Mouse (Mus musculus) hindbrain, postnatal 0 days (tissue): ENCODE measurements around the gene Med16. TPM values are rescaled to one million over a fixed set of nuclear protein-coding genes. Genes with fewer than 3 reads are reported as not detected.

Experiments
- ATAC-seq: fragments of 200-750 bp; cut with Nextera tagmentation; 2 replicates; pipeline ENCODE4 v1.8.0; 2017; ENCODE audit warnings: mild to moderate bottlenecking, moderate TSS enrichment, moderate library complexity
- DNase-seq: peaks from one replicate; pipeline ENCODE4 v3.0.0-alpha.2; 2015; ENCODE audit warnings: low spot score
- H3K27ac ChIP-seq: fragments of 300-500 bp; sonication (generic); 2 replicates; pipeline ENCODE4 v1.5.1; 2014; ENCODE audit warnings: mild to moderate bottlenecking
- H3K27me3 ChIP-seq: fragments of 300-500 bp; sonication (generic); 2 replicates; pipeline ENCODE4 v1.6.1; 2014; ENCODE audit warnings: low read length, mixed read lengths; ENCODE audit not compliant: insufficient read depth
- H3K36me3 ChIP-seq: fragments of 300-500 bp; sonication (generic); 2 replicates; pipeline ENCODE4 v1.6.1; 2014; ENCODE audit warnings: low read length, mixed read lengths; ENCODE audit not compliant: insufficient read depth
- H3K4me1 ChIP-seq: fragments of 300-500 bp; sonication (generic); 2 replicates; pipeline ENCODE4 v1.6.1; 2014; ENCODE audit warnings: antibody characterized with exemption, low read length, mixed read lengths; ENCODE audit not compliant: insufficient read depth
- H3K4me2 ChIP-seq: fragments of 300-500 bp; sonication (generic); 2 replicates; pipeline ENCODE4 v1.6.1; 2014; ENCODE audit warnings: low read depth, mild to moderate bottlenecking, low read length, moderate library complexity, mixed read lengths
- H3K4me3 ChIP-seq: fragments of 300-500 bp; sonication (generic); 2 replicates; pipeline ENCODE4 v1.5.1; 2014; ENCODE audit warnings: low read length
- H3K9ac ChIP-seq: fragments of 300-500 bp; sonication (generic); replicated peaks from 2 replicates; pipeline ENCODE4 v1.6.1; 2014; ENCODE audit warnings: mild to moderate bottlenecking, low read length, moderate library complexity, mixed read lengths
- H3K9me3 ChIP-seq: fragments of 300-500 bp; sonication (generic); 2 replicates; pipeline ENCODE4 v1.6.1; 2016; ENCODE audit warnings: low read length, mixed read lengths
- CTCF ChIP-seq: IDR thresholded peaks from 2 replicates; pipeline ENCODE4 v1.5.1; 2016; ENCODE audit warnings: antibody characterized with exemption, control low read depth, low read depth
- WGBS: fragments of 180-500 bp; shearing (Covaris S2); extraction: QIAGEN DNeasy Blood & Tissue Kit; methylation state at CpG from one replicate; pipeline ENCODE4 v1.1.7; 2014; 5-methylcytosine and 5-hydroxymethylcytosine counted together
- polyA plus RNA-seq: library from polyadenylated mRNA; unstranded; fragments of >200 nt; fragmentation: Nextera tagmentation; extraction: Ambion mirVana; gene quantifications from 2 replicates; pipeline ENCODE4 v1.2.1, GENCODE M21; 2015
- total RNA-seq: library from RNA; depleted of rRNA; stranded (reverse); fragments of >200 nt; gene quantifications from 2 replicates; pipeline ENCODE4 v1.2.3, GENCODE M21; 2014

The Med16 gene
- total and polyA plus RNA-seq, 2 experiments from 2014 or later, result 48.4 to 82.2 TPM

DNA sequence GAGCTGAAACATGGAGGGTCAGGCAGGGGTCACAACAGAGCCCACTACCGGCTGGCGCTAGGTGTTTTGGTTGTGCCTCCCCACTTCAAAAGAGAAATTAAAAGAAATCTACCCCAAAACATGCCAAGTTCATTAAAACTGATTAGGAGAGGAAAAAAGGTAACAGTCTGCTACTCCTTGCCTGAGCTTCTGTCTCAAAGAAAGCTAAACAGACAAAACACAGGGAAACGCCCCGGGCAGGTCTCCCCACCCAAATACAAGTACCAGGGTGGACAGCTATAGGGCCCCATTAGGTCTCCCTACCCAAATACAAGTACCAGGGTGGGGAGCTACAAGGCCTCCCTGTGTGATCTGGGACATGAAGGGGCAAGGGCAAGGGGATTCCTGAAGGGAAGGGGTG, 1.8 kb upstream of the Med16 start, which contains the start of gene Gm26602:
Gene Gm26602, plus strand, starts transcription at position 301 of the 400 bp plus-strand sequence.
- Histone ChIP-seq H3K4me3 (no peak within 1 kb of the TSS), H3K27ac (peak within 1 kb of the TSS; percentile 100), H3K27me3 (no peaks in the 10 kb centered on the region), H3K4me2 (peak within 1 kb of the TSS; percentile 53; the same call in 1 of the 2 replicates), H3K4me1 (peaks cover 9% of the 10 kb centered on the region), H3K9me3 (no peaks in the 10 kb centered on the region), H3K9ac (peak within 1 kb of the TSS; percentile 97; the same call in 1 of the 2 replicates), H3K36me3 (0 out of 2 replicates have a peak, but pooled peaks cover 7% of the 10 kb centered on the region)
- TF ChIP-seq CTCF, result no peak
- 97% methylated on average over 4 of the region's 4 CpGs for WGBS
- DNase-seq, result no peak
- ATAC-seq, result no peak

DNA sequence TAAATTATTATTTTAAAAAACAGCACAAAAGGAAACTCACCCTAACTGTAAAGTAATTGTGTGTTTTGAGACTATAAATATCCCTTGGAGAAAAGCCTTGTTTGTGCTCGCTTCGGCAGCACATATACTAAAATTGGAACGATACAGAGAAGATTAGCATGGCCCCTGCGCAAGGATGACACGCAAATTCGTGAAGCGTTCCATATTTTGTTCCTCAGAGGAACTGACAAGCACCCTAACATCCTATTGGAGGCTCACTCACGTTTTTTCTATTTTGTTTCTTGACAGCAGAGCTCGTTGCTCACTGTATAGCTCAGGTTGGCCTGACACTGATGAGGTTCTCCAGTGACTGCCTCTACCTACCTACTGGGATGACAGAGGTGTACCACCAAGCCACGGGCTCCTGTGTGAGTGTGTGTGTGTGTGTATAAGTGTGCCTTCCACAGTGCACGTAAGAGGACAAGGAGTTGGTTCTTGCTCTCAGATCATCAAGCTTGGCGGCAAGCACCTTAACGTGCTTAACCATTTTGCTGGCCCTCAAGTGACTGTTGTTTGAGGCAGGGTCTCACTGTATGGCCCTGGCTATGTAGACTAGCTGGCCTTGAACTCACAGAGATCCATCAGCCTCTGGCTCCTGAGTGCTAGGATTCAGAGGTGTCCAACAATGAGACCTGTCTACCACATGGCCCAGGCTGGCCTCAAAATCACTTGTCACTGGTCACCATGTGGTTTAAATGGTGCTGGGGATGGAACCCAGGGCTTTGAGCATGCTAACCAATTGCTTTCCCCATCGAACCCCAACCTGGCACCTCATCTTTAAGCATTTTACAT, 584 bp upstream of the Med16 start:
- no peak for TF ChIP-seq CTCF
- Histone ChIP-seq H3K27ac (peak overlapping the region; percentile 100), H3K9me3 (no peaks in the 10 kb centered on the region), H3K4me2 (peak overlapping the region; percentile 53), H3K27me3 (no peaks in the 10 kb centered on the region), H3K9ac (peak overlapping the region; percentile 97), H3K4me1 (no peaks in the 10 kb centered on the region), H3K36me3 (peaks cover 11% of the 10 kb centered on the region; the same call in 1 of the 2 replicates), H3K4me3 (peak overlapping the region; percentile 70)
- WGBS, result 22% methylated on average over 14 of the region's 14 CpGs
- ATAC-seq, result peak; percentile 30; the same call in 1 of the 2 replicates
- DNase-seq, result no peak

DNA sequence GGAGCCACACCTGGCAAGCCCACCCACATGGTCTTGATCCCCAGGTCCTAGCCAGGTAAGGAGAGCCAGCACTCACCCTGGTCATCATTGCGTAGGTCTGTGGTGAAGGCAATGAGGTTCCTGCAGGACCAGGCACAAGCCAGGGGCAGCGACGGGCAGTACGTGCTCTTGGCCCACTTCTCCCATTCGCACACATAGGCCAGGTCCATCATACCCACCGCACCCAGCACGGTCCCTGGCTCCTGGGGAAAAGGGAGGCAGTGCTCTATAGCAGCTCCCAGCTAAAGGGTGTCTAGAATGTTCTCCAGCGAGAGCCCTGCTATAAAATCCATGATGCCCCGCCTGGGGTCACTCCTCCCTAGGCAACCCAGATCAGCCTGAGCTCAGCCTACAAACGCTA, 1.3 kb downstream of the Med16 start:
- H3K4me3 ChIP-seq, result no peak overlapping the region
- no peak for TF ChIP-seq CTCF
- H3K9me3 ChIP-seq, result no peaks in the 10 kb centered on the region
- no peak overlapping the region for H3K27ac ChIP-seq
- H3K4me2 ChIP-seq, result no peak overlapping the region
- H3K36me3 ChIP-seq, result peaks cover 21% of the 10 kb centered on the region; the same call in 1 of the 2 replicates
- ATAC-seq (no peak), DNase-seq (no peak)
- H3K4me1 ChIP-seq, result no peaks in the 10 kb centered on the region
- H3K27me3 ChIP-seq, result no peaks in the 10 kb centered on the region
- WGBS, result 88% methylated on average over 10 of the region's 10 CpGs
- H3K9ac ChIP-seq, result no peak overlapping the region

DNA sequence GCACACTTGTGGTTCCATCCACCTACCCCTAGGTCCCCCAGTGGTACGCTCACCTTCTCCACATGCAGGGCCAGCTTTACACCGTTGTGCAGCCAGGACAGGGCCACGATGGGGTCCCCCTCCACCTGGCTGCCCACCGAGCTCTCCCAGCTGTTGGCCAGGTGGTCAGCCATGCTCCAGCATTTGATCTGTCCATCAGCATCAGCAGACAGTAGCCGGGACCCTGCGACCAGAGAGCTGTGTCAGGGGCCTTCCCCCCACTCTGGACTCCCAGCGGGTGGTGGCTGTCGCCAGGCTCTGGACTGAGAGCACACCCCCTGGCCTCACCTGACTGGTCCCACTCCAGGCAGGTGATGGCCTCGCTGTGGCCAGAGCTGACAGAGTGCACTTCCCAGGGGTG, 2.0 kb downstream of the Med16 start:
- ATAC-seq, result no peak
- H3K9ac ChIP-seq, result no peak overlapping the region
- H3K36me3 ChIP-seq, result peaks cover 21% of the 10 kb centered on the region; the same call in 1 of the 2 replicates
- H3K4me1 ChIP-seq, result no peaks in the 10 kb centered on the region
- H3K4me2 ChIP-seq, result no peak overlapping the region
- no peaks in the 10 kb centered on the region for H3K9me3 ChIP-seq
- 93% methylated on average over 9 of the region's 9 CpGs for WGBS
- no peak for TF ChIP-seq CTCF
- no peak overlapping the region for H3K4me3 ChIP-seq
- H3K27ac ChIP-seq, result no peak overlapping the region
- no peaks in the 10 kb centered on the region for H3K27me3 ChIP-seq
- no peak for DNase-seq

DNA sequence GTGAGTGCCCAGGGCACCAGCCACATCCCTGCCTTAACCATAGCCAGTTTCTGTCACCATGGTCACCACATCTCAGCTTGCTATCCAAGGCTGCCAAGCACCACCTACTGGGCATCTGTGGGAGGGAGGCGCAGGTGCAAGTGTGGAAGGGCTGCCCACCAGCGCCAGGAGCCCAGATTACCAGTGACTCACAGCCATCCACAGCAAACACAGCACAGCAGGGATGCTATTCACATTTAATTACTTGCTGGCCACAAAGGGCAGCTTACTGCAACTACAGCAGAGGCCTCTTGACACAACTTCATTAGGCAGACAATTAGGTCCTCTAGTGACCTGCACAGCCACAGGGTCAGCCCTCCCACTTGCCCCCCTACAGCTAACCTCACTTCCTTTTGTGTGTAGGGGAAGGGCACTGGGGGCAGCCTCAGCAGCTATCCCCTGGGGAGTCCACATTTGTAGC, 7.7 kb downstream of the Med16 start:
- H3K9me3 ChIP-seq, result no peaks in the 10 kb centered on the region
- no peak overlapping the region for H3K27ac ChIP-seq
- no peak overlapping the region for H3K4me2 ChIP-seq
- DNase-seq, result peak; percentile 78
- H3K27me3 ChIP-seq, result no peaks in the 10 kb centered on the region
- no peak overlapping the region for H3K9ac ChIP-seq
- peaks cover 25% of the 10 kb centered on the region; the same call in 1 of the 2 replicates for H3K36me3 ChIP-seq
- peak; percentile 77 for ATAC-seq
- no peak overlapping the region for H3K4me3 ChIP-seq
- 10% methylated on average over 2 of the region's 2 CpGs for WGBS
- peak; percentile 70 for TF ChIP-seq CTCF
- H3K4me1 ChIP-seq, result no peaks in the 10 kb centered on the region

DNA sequence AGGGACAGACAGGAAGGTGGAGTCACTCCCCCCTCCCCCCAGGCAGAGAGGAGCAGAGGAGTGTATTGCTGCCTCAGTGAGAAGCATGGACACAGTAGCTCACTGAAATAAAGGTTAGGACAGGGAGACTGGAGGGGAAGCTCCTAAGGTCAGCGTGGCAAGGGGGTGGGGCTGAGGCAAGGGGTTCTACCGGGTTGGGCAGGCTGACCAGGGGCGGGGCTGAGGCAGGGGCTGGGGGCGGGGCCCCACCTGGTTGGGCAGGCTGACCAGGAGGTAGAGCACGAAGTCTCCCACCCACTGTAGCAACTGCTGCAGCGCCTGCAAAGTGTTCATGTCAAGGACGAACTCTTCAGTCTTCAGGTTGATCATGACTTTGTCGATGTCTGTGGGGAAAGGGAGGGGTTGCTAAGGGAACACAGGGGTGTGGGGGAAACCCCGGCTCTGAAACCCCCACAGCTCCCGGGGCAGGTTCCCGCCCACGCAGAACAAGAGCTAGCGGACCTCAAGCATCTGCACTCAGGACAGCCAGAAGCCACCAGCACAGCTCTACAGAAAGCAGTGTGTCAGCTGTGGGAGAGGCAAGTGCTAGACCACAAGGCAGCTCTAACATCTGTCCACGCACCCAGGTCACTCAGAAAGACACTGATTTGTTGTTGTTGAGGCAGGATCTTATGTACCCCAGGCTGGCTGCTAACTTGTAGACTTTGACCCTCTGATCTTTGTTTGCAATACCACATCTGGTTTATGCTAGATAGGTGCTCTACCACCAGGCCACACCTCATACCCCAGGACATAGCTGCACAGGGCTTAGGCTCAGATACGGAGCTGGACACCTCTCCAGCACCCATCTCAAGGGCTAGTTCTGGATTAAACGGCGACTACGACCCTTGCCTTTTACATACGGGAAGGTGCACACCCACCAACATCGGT, 11.1 kb downstream of the Med16 start:
- Histone ChIP-seq H3K4me3 (no peak overlapping the region), H3K9ac (no peak overlapping the region), H3K4me2 (no peak overlapping the region), H3K36me3 (peaks cover 20% of the 10 kb centered on the region; the same call in 1 of the 2 replicates), H3K27ac (no peak overlapping the region), H3K4me1 (no peaks in the 10 kb centered on the region), H3K27me3 (no peaks in the 10 kb centered on the region), H3K9me3 (no peaks in the 10 kb centered on the region)
- DNase-seq, result no peak
- WGBS, result 61% methylated on average over 20 of the region's 20 CpGs
- TF ChIP-seq CTCF, result no peak
- no peak for ATAC-seq
